Mouse (Mus musculus): ENCODE measurements at regions not wholly inside any gene's neighbourhood (a gene's known extent, or its start where the extent isn't known, plus 50 kb on each side); places are given as distances from the start of the nearest gene placed in this dataset.
"Not testable (repeated sequence)": the region's sequence is repeated elsewhere in the genome, so short reads cannot be mapped to it uniquely, and the experiment has no call there.

DNA sequence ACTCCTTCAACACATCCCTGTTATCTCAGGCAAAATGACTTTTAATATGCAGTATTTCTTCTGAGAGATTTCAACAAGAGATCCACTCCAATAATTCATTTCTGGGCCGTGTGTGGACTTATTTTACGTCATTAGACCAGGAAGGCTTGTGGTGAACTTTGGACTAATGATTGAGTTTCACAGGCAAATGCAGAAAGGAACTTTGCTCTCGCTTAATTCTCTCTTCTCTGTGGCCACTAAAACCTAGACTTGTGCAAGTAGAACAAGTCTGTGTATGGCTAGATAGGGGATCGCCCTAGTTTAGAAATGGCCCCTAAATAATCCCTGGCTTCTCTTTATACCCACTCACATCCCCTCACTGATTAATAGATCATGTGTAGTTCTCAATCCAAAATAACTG lies 50.6 kb upstream of the Ppp1r12a start:
- DNase-seq (ENCODE audit: low spot score) = no peak

GRCm38 (mm10) chr10:108110891-108111290 lies 51.1 kb upstream of the Ppp1r12a start:
- DNase-seq (ENCODE audit: low spot score) = peak; percentile 14

- no peak for DNase-seq (ENCODE audit: low spot score)
Measured at GRCm38 (mm10) chr10:108110197-108110596, 51.8 kb upstream of the Ppp1r12a start.

GRCm38 (mm10) chr10:108108500-108108899 lies 53.5 kb upstream of the Ppp1r12a start:
- not testable (repeated sequence) for DNase-seq (ENCODE audit: low spot score)

GRCm38 (mm10) chr10:108101521-108101920 lies 60.5 kb upstream of the Ppp1r12a start:
- no peak for DNase-seq (ENCODE audit: low spot score)

DNA sequence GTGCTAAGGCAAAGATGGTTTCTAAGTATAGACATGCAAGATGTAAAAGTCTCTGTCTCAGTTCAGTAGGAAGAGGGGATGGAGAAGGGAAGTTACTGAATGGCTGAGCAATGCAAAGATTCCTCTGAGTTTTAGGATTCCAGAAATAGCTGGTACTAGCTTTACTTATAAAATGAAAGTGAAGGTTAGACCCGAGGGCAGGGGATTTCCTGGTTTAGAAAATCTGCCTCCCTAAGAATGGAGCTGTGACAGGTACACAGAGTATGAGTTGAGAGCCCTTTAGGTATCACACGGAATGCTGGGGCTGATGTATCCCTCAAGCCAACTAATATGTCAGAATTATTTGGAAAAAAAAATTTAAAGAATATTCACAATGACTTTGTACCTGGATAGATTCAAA lies 69.0 kb upstream of the Ppp1r12a start:
- no peak for DNase-seq (ENCODE audit: low spot score)

DNA sequence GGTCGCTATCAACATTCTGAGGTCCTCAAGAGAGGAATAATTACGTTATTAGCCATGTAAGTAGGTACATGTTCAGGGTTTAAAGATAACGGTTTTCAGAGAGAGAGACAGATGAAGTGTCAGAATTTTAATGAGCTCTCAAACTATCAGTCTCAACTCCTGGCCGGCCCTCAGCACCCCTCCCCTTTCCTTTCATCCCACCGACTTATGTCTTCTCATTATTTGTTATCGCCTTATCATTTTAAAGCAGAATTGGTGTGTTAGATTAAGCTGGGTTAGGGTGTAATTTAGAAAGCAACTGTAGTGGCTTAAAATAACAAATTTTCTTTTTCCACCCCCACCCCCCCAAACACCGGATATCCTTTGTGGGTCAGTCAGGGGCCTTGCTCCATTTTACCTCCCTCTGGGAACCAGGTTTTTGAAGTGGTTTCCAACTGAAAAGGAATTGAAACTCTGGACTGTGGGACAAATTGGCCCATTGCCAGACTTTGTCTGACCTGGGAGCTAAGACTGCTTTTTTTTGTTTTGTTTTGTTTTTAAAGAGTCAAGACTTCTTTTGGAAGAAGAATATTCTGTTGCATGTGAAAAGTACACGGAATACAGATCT lies 72.5 kb upstream of the Ppp1r12a start:
- no peak for DNase-seq (ENCODE audit: low spot score)

- no peak for DNase-seq (ENCODE audit: low spot score)
Measured at GRCm38 (mm10) chr10:108088883-108089282, 73.1 kb upstream of the Ppp1r12a start.

DNA sequence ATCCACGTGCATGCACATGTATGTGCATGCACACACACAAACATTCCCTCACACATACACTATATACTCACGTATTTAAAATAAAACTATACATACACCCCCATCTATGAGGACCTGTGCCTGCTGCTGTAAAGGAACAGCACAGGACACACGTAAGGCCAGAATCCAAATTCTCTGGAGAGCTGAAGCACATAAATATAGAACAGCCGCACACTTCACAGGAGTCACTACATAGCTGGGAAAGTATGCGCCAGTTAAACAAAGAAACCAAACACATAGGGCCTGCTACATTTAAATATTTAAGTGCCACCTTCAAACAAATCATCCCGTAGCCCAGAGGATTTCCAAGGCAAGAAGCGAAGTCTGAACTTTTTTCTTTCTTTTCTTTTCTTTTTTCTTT lies 73.8 kb upstream of the Ppp1r12a start:
- no peak for DNase-seq (ENCODE audit: low spot score)

DNA sequence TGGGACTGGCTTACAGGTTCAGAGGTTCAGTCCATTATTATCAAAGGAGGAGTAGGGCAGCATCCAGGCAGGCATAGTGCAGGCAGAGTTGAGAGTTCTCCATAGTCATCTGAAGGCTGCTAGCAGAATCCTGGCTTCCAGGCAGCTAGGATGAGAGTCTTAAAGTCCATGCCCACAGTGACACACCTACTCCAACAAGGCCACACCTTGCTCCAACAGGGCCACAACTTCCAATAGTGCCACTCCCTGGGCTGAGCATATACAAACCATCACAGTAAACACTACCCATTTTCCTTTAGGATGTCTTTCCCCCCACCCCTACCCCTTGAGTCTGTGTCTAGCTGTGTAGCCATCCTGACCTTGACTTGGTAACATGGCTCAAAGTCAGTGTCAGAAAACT lies 78.8 kb upstream of the Ppp1r12a start:
- no peak for DNase-seq (ENCODE audit: low spot score)

DNA sequence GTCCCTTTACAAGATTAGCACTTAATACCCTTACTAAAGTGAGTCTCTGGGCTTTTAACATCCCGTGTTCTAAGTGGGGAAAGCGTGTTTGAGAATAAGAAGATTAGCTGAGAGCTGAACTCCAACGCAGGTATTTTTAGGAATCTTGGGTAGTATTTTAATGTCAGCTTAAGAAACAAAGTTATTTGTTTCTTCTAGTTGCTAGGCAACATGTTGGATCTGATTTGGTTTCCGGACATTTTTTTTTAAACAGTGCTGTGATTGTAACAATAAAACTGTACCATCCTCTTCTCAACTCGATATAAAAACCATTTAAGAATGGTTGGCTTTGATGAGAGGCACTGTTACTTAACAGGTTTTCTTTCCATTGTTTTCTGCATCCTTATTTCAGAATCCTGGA lies 86.8 kb upstream of the Ppp1r12a start:
- no peak for DNase-seq (ENCODE audit: low spot score)

GRCm38 (mm10) chr10:108073828-108074227 lies 88.2 kb upstream of the Ppp1r12a start:
- DNase-seq (ENCODE audit: low spot score) = no peak

DNA sequence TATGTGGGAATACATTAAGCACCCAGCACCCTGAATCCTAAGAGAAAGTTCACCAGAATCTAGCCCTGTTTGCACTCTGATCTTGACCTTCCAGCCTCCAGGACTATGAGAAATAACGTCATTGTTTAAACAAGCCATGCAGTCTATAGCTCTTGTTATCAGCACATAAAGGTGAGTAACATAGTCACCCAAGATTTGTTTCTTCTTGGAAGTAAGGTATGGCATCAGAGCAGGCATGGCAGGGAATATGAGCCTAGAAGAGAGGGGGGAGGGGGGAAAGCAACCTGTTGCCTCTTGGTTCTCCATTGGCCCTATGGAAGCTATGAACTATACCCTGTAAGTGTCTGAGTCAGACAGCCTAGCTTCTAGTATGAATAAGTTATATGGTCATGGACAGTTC lies 89.8 kb upstream of the Ppp1r12a start:
- DNase-seq (ENCODE audit: low spot score) = no peak

DNA sequence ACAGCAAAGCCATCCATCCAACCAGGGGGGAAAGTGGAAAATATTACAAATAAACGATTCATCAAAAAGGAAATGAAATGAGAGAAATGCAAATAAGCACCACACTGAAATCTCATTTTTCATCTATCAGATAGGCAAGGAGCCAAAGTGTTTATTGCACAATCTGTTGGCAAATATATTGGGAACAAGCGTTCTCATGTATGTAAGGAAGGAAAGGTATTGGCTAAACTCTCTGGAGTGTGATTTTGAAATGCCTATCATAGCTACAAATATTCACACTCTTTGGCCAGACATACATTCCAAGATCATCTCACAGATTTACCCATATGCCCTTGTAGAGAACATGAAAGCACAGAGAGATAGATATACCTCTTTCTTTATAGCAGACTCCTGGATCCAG lies 90.6 kb upstream of the Ppp1r12a start:
- no peak for DNase-seq (ENCODE audit: low spot score)

- DNase-seq (ENCODE audit: low spot score) = no peak
Measured at GRCm38 (mm10) chr10:108067723-108068122, 94.3 kb upstream of the Ppp1r12a start.

DNA sequence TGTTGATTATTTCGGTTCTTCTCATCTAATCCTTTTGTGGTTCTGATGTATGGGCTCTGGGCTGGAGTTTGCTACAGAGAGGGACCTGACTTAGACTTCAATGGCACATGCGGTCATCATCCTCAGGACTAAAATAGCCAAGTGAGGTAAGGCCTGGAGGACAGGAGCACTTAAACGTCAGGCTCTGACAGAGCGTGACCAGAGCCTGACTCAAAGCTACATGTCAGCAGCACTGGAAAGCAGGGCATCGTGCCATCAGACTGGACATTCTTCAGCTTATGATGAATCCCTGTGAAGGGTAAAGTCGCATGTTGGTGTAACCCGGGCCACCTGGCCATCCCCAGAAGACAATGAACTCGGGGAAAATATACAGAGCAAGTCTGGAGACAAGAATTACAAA lies 95.8 kb upstream of the Ppp1r12a start:
- no peak for DNase-seq (ENCODE audit: low spot score)

DNA sequence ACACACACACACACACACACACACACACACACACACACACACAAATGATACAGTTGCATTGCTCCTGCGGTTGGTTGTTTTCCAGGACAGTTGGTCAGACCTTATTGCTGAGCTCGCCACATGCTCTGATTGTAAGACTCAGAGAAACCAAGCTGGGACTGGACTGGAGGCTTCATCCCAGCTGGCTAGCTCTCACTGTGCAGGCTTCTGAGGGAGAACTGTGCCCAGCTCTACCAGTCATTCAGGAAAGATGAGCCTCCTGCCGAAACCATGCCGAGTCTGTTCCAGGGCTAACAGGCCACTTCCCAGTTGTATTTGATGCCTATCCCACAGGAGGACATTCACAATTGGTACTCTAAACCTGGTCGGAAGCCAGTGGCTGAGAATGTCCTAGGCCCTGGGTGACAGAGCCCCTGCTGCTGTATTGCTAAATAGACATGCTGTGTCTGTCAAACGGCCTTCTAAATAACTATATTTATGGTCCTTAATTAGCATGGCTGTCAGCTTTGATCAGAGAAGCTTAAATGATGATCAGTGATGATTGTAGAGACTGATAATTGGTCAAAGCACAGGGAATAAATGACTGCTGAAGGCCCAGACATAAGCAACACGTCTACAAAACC lies 100.1 kb upstream of the Ppp1r12a start:
- DNase-seq (ENCODE audit: low spot score) = no peak

DNA sequence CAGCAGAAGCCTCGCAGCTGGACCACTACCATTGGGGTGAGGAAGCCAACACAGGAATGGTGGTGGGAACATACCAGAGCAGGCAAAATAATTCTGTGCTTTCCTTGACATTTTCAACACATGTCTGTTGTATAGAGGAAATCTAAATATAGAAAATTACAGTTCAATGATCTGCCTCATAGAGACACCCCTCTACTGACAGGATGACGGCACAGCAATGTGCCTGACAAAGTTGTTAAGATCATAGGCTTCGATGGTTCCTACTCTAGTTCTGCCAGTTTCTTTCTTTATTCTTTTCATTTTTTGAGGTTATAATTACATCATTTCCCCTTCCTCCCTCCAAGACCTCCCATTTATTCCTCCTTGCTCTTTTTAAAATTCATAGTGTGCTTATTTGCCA lies 101.4 kb upstream of the Ppp1r12a start:
- no peak for DNase-seq (ENCODE audit: low spot score)

GRCm38 (mm10) chr10:108051637-108052036 lies 110.4 kb upstream of the Ppp1r12a start:
- DNase-seq (ENCODE audit: low spot score) = no peak

DNA sequence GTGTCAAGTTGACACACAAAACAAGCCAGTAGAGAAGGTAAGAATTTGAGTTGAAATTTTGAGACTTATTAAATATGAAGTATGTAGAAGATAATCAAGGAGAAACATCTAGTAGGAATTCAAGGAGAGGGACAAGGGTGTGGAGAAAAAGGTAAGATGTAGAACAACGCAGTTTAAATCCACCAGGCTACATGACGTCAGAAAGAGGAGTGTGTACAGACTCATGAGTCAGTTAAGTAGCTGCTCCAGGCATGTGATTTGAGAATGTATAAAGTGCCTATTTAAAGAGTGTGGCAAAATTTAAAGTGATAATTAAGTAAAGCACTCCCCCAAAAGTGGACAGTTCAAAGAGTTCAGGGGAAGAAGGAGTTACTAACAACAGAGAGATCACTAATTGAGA lies 113.6 kb upstream of the Ppp1r12a start:
- DNase-seq (ENCODE audit: low spot score) = no peak

DNA sequence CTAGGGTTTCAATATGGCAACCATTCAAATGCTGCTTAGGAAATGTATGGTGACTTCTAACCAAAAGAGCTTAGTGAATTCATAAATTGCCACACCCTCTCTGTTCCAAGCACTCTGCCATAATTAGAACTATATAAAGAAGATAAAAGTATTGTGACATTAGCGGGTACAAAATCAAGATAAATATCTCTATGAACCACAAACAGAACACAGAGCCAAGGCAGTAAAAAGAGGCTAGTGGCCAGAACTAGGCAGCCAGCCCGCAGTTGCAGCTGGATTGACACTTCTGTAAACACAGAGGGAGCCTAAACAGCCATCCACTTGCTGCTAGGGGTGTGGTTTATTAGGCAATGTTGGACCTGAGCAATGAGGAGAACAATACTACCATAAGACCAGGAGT lies 118.5 kb upstream of the Ppp1r12a start:
- DNase-seq (ENCODE audit: low spot score) = no peak

- no peak for DNase-seq (ENCODE audit: low spot score)
Measured at GRCm38 (mm10) chr10:108040027-108040426, 122.0 kb upstream of the Ppp1r12a start.

DNA sequence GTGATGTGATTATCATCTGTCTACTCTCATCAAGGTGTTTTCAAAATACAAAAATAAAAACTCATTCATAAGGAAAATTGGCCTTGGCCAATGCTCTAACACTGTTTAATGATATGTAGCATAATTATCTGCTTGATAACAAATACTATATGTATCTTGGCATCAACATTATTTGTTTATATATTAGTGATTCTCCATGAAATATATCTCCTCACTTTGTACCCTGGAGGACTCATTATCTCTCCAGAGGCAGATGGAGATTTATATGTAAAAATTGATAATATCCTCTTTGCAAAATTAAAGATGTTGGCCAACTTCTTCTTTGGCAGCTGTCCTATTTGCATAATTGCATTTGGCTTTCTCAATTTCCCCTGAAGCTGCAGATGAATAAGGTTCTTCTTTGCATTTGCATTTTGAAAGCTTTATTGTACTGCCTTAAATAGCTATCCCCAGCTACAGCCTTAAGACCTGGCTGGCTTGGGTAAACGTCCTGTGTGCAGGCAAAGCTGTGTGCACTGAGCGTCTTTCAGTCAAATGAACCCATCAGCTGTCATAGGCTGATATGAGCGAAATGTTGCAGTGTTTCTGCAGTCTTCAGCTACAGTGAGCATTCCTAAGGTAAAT lies 124.7 kb upstream of the Otogl start:
- DNase-seq (ENCODE audit: low spot score) = no peak

GRCm38 (mm10) chr10:108034068-108034467 lies 122.1 kb upstream of the Otogl start:
- DNase-seq (ENCODE audit: low spot score) = no peak
